Mouse (Mus musculus) midbrain, embryonic 10.5 days (tissue): ENCODE measurements at regions not wholly inside any gene's neighbourhood (a gene's known extent, or its start where the extent isn't known, plus 50 kb on each side); places are given as distances from the start of the nearest gene placed in this dataset.
A peak's percentile ranks its signal among the peaks of the same experiment; 100 is the strongest.
"Not testable (repeated sequence)": the region's sequence is repeated elsewhere in the genome, so short reads cannot be mapped to it uniquely, and the experiment has no call there.

Source experiments
- DNase-seq: peaks from one replicate; pipeline ENCODE4 v3.0.0-alpha.2; 2017; ENCODE audit warnings: low spot score
- H3K27ac ChIP-seq: fragments of 300-500 bp; sonication (generic); replicated peaks from 2 replicates; pipeline ENCODE4 v1.5.1; 2016; ENCODE audit warnings: mild to moderate bottlenecking
- H3K27me3 ChIP-seq: fragments of 300-500 bp; sonication (generic); 2 replicates; pipeline ENCODE4 v1.6.1; 2016; ENCODE audit warnings: low read depth, mild to moderate bottlenecking; ENCODE audit not compliant: poor library complexity, severe bottlenecking
- H3K36me3 ChIP-seq: fragments of 300-500 bp; sonication (generic); 2 replicates; pipeline ENCODE4 v1.6.1; 2016; ENCODE audit warnings: mild to moderate bottlenecking, moderate library complexity
- H3K4me1 ChIP-seq: fragments of 300-500 bp; sonication (generic); 2 replicates; pipeline ENCODE4 v1.6.1; 2016
- H3K4me3 ChIP-seq: fragments of 300-500 bp; sonication (generic); 2 replicates; pipeline ENCODE4 v1.5.1; 2016; ENCODE audit warnings: mild to moderate bottlenecking, moderate library complexity
- H3K9me3 ChIP-seq: fragments of 300-500 bp; sonication (generic); replicated peaks from 2 replicates; pipeline ENCODE4 v1.6.1; 2016; ENCODE audit warnings: mild to moderate bottlenecking
- WGBS: fragments of 180-500 bp; shearing (Covaris S2); methylation state at CpG from one replicate; pipeline ENCODE4 v1.1.7; 2016; 5-methylcytosine and 5-hydroxymethylcytosine counted together

DNA sequence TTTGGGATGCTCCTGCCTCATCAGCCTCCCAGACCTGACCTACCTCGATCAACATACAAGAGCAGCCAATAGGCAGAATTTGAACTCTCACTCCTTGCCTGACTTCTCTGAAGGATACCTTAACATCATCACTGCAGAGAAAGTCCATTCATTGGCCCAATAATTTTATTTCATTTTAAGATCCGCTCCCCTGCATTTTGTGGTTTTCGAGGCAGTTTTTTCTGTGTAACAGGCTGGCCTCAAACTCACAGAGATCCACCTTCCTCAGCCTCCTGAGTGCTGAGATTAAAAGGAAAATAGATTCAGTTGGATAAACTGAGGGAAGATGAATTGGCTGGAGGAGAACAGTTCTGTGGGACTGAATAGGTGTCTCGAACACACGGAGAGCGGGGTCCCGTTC, 216.4 kb downstream of the Ankrd50 start:
- Histone ChIP-seq H3K27ac (no peak overlapping the region), H3K9me3 (no peaks in the 10 kb centered on the region), H3K36me3 (no peaks in the 10 kb centered on the region), H3K4me1 (peaks cover 7% of the 10 kb centered on the region), H3K4me3 (no peak overlapping the region), H3K27me3 (no peaks in the 10 kb centered on the region)
- 97% methylated on average over 7 of the region's 7 CpGs for WGBS
- no peak for DNase-seq

DNA sequence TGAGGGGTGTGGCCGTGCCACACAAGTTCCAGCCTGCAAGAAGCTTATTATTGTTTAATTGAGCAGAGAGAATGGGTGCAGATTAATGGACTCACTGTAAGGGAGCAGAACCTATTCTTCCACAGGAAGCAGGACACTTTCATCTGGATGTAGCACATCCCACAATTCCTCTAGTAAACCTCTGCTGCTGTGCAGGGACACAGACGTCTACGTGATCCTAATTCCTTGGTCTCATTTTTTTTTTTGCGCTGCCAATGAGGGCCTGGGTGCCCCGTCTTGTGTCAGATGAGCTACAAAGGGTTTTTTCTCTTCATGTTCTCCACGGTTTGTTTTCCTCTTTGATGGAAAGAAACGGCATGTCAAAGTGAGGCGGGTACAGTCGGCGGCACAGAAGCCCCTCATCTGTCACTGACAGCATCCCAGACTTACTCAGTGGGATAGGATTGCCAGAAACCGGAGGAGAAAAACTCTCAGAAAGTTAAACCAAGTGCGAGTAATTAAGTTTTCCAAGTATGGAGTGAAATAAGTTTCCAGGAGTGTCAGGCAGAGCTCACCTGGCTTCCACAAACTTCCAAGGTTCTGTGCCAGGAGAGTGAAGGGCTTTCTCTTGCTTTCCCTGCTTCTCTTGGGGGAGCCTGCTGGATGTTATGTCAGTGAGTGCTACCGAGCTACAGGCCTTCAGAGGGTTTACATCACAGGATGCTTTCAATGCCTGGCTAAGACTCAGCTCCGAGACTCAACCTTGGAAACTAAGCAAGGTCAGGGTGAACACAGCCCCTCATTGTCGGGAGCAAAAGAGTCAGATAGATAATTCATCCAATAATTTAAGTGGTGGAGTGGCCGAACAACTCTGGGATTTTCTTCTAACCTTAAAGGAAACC, 221.1 kb downstream of the Ankrd50 start:
- no peaks in the 10 kb centered on the region for H3K9me3 ChIP-seq
- no peak for DNase-seq
- no peak overlapping the region for H3K27ac ChIP-seq
- no peak overlapping the region for H3K4me3 ChIP-seq
- H3K27me3 ChIP-seq = no peaks in the 10 kb centered on the region
- peaks cover 21% of the 10 kb centered on the region for H3K4me1 ChIP-seq
- H3K36me3 ChIP-seq = no peaks in the 10 kb centered on the region
- 72% methylated on average over 16 of the region's 16 CpGs for WGBS

DNA sequence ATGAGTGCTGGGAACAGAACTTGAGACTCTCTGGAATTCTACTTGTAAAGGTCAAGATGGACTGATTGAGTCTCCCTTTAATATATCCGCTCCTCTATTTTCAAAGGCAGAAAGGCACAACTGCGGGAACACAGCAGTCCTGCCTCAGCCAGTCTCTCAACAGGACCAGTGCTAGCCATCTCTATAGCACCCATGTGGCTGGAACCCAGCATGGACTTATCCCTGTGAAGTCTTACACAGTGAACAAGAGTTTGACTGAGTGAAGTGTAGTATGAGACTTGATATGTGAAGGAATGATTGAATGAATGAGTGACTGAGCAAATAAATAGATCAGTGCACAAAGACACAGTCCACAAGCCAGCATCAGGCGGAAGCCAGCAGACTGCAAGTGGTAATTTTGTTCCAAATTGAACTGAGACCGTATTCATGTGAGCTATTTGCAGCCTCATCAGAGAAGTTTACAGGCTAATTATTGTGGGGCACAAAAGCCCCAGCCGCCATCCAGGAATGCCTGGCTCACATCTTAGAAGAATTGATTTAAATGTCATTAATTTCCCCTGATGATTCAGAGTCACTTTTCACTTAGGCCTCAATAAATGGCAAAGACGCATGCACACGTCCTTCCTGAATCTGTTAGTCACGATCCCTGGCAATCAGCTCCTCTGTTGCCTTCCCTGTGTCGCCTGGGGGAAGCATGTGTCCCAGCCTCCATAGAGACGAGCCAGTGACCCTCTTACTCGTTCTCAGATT, 223.1 kb downstream of the Ankrd50 start:
- DNase-seq = no peak

DNA sequence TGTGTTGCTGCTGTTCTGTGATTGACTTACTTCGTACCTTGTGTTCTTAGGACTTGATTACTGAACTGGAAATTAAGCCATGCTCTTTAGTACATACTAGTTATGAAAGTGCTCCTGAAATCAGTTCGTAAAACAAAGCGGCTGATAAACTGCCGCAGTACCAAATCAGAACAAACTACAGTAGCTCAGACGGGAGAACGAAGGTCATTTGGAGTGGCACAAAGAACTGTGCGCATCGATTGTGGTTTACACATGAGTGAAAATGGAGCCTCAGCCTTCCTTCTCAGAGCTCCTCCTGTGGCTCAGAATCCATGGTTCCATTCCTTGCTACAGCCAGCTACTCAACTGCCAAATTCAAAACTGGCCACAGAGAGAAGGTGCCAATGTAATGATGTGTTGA, 225.4 kb downstream of the Ankrd50 start:
- H3K27me3 ChIP-seq, DNase-seq, H3K9me3 ChIP-seq, H3K36me3 ChIP-seq, H3K27ac ChIP-seq, H3K4me3 ChIP-seq: not testable (repeated sequence)
- 94% methylated on average over 8 of the region's 8 CpGs for WGBS
- peaks cover 39% of the 10 kb centered on the region for H3K4me1 ChIP-seq

More for the DNA sequence above, 223.1 kb downstream of the Ankrd50 start:
- Histone ChIP-seq H3K36me3 (no peaks in the 10 kb centered on the region), H3K27me3 (no peaks in the 10 kb centered on the region), H3K9me3 (no peaks in the 10 kb centered on the region), H3K27ac (no peak overlapping the region), H3K4me1 (peaks cover 38% of the 10 kb centered on the region), H3K4me3 (no peak overlapping the region)
- 86% methylated on average over 11 of the region's 11 CpGs for WGBS

DNA sequence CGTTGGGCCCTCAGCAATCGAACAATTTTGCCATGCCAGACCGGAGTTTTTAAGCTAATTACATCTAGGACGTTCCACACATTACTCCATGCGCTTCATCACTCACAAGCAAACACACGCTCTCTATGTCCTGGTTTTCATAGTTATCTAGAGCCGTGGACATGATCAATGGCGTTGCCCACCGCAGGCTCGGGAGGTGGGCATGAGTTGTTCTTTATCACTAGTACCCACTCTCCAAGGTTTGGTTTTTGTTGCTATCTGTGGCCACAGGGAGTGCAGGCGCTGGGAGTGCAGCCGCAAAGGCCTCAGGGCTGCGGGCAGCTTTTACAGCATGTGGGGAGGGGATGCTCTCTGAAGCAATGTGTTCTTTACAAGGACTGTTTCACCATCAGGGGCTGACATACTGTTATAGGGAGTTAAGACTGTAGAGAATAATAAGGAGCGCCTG, 226.8 kb downstream of the Ankrd50 start:
- Histone ChIP-seq H3K9me3 (no peaks in the 10 kb centered on the region), H3K4me3 (no peak overlapping the region), H3K4me1 (peaks cover 29% of the 10 kb centered on the region), H3K27me3 (no peaks in the 10 kb centered on the region), H3K27ac (peak overlapping the region; percentile 52), H3K36me3 (no peaks in the 10 kb centered on the region)
- DNase-seq = no peak
- 76% methylated on average over 14 of the region's 14 CpGs for WGBS

DNA sequence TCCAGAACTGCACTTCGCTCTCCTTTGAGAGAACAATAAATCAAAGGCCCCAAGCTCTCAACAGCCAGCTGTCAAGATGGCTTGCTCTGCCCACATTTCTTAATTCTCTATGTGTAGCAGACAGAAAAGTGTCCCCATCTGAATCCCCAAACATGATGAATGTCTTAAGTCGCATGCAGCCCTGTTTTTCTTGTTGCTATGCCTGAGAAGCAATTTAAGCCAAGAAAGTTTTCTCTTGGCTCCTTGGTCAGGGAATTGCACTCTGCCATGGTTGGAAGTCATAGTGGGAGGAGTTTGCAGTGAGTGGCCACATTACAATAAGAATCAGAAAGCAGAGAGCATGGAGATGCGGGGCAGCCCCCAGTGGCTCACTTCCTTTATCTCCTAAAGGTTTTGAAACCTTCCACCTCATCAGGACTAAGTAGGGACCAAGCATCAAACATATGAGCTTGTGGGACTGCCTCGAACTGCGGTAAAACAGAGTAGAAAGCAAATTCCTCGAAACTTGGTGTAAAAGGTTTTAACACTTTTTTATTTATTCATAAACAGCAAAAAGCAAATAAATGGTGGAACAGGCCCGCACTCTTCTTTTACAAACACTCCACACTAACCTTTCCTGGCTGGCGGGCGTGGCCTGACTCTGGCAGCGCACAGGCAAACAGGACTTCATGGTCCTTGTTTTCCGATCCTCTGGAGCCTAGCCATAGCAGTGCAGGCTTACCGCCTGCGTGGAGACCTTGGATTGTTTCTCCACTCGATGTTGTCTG, 227.4 kb downstream of the Ankrd50 start:
- H3K4me1 ChIP-seq = peaks cover 25% of the 10 kb centered on the region
- no peak for DNase-seq
- no peaks in the 10 kb centered on the region for H3K27me3 ChIP-seq
- no peaks in the 10 kb centered on the region for H3K9me3 ChIP-seq
- H3K4me3 ChIP-seq = no peak overlapping the region
- 60% methylated on average over 14 of the region's 14 CpGs for WGBS
- no peaks in the 10 kb centered on the region for H3K36me3 ChIP-seq
- H3K27ac ChIP-seq = peak overlapping the region; percentile 52; the same call in 1 of the 2 replicates

DNA sequence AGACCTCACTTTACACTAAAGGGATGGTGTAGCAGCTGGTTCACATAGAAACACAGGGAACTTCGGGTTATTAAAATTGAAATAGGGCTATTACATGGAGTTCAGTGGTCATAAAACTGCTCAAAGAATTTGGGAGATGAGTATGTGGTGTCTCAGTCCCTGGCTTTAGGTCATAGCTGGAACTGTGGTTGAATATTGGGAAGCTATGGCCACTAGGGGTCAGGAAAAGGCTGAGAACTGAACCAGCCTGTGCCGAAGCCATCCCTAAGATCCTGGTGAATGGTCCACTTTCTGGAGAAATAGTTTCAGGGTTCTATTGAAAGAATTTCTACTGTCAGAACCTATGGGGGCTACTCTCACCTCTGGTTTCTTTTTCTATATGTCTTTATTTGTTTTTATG, 229.0 kb downstream of the Ankrd50 start:
- Histone ChIP-seq H3K27me3 (no peaks in the 10 kb centered on the region), H3K4me3 (no peak overlapping the region), H3K27ac (no peak overlapping the region), H3K4me1 (peaks cover 18% of the 10 kb centered on the region), H3K9me3 (no peaks in the 10 kb centered on the region), H3K36me3 (no peaks in the 10 kb centered on the region)
- peak; percentile 30 for DNase-seq
- WGBS = 9% methylated on average over 2 of the region's 2 CpGs

DNA sequence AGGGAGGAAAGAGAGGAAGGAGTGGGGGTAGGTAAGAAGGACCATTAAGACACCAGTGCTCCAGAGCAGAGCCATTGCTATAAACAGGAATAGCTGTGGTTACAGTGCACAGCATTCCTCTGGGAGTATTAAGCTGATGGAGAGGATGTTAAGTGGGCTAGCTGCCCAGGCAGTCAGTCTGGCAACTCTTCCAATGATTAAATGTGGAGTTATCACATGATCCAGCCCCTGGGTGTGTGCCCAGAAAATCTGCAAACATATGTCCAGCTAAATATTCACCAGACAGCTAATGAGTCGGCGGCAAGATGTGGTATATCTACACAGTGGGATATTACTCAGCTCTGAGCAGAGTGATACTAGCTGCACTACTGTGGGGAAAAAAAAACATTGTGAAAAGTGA, 229.7 kb downstream of the Ankrd50 start:
- H3K4me1 ChIP-seq = peaks cover 18% of the 10 kb centered on the region
- H3K27ac ChIP-seq = no peak overlapping the region
- DNase-seq = no peak
- no peak overlapping the region for H3K4me3 ChIP-seq
- H3K9me3 ChIP-seq = no peaks in the 10 kb centered on the region
- no peaks in the 10 kb centered on the region for H3K36me3 ChIP-seq
- 92% methylated on average over 2 of the region's 2 CpGs for WGBS
- H3K27me3 ChIP-seq = no peaks in the 10 kb centered on the region

DNA sequence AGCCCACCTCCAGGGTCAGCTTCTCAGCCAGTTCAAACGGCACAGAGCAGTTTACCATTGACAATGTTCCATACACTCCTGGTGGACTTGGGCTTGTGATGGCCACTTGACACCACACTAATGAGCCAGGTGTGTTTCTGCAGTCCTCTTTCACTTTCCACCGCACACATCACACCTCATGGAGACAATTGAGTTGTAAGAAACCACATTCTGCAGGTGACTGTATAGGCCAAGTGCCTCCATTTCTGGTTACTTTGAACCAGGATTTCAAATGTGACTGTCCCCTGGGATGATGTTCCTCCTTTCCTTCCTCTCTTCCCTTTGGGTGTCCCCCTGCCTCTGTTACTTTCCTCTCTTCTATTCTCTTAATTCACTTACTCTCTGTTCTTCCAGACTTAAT, 233.1 kb downstream of the Ankrd50 start:
- Histone ChIP-seq H3K27me3 (no peaks in the 10 kb centered on the region), H3K4me3 (no peak overlapping the region), H3K9me3 (no peaks in the 10 kb centered on the region), H3K4me1 (peaks cover 3% of the 10 kb centered on the region), H3K36me3 (no peaks in the 10 kb centered on the region), H3K27ac (no peak overlapping the region)
- 77% methylated on average over 2 of the region's 2 CpGs for WGBS
- no peak for DNase-seq

DNA sequence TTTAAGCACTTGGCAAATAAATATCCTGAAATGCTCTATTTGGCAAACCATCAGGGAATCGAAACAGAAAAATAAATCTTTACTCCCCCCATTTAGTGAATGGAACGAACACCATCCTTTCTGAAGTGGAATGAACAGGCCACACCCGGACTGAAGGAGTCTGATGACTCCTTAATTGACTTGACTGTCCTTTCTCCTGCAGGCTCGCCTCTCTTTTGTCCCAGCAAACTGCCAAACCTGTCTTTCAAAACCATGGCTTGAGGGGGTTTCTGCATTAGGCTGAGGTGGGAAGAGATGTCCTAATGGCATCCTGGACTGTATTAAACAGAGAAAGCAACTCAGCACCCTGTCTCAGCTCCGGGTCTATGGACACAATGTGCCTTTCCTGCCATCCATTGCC, 234.1 kb downstream of the Ankrd50 start:
- 83% methylated on average over 5 of the region's 5 CpGs for WGBS
- no peaks in the 10 kb centered on the region for H3K9me3 ChIP-seq

DNA sequence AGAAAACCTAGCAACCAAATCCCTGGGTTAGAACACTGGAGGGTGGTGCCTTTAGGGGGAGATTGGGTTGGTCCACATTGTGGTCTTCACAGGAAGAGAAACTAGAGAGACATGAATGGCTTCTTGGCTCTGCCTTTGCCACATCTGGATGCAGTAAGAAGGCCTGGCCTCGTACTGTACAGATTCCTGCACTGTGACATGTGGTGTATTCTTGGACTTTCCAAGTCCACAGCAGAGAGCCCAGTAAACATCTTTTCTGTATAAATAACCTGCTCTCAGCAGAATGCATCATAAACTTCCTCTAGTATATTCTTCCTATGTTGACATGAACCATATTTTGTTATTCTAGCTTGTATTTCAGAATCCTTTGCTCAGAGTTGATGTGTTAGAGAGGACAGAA, 235.7 kb downstream of the Ankrd50 start:
- 83% methylated on average over 1 of the region's 1 CpGs for WGBS

More for the DNA sequence above, 234.1 kb downstream of the Ankrd50 start:
- H3K27ac ChIP-seq = no peak overlapping the region
- DNase-seq = no peak
- no peaks in the 10 kb centered on the region for H3K36me3 ChIP-seq
- no peaks in the 10 kb centered on the region for H3K4me1 ChIP-seq
- H3K4me3 ChIP-seq = no peak overlapping the region
- H3K27me3 ChIP-seq = no peaks in the 10 kb centered on the region

DNA sequence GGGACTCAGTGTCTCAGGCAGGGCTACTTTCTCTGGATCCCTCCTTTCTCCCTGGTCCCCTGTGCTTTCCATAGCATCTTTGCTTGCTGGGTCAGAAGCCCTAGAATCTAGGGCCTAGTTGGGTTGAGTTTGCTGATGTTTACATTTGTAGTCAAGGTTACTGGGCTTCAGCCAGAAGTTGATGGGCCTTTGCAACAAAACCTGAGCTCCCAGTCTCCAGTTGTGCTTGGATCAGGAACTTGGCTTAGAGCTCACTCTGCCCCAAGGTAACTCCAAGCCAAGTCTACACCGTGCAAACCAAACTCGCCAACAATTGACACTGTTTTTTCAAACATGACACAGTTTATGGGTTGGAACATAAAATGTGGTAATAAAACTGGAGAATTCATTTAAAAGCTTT, 238.2 kb downstream of the Ankrd50 start:
- H3K36me3 ChIP-seq = no peaks in the 10 kb centered on the region
- 97% methylated on average over 2 of the region's 2 CpGs for WGBS
- H3K4me1 ChIP-seq = no peaks in the 10 kb centered on the region
- no peak for DNase-seq
- no peaks in the 10 kb centered on the region; the same call in 1 of the 2 replicates for H3K9me3 ChIP-seq
- no peak overlapping the region for H3K27ac ChIP-seq
- no peaks in the 10 kb centered on the region for H3K27me3 ChIP-seq
- no peak overlapping the region for H3K4me3 ChIP-seq

More for the DNA sequence above, 235.7 kb downstream of the Ankrd50 start:
- no peaks in the 10 kb centered on the region for H3K27me3 ChIP-seq
- H3K27ac ChIP-seq = no peak overlapping the region
- no peaks in the 10 kb centered on the region for H3K36me3 ChIP-seq
- H3K4me3 ChIP-seq = no peak overlapping the region
- H3K4me1 ChIP-seq = no peaks in the 10 kb centered on the region
- no peak for DNase-seq
- no peaks in the 10 kb centered on the region for H3K9me3 ChIP-seq
